Mouse (Mus musculus) liver, adult 2 months (tissue): ENCODE data around the gene Rpsa.

ENCODE experiments used
- CTCF ChIP-seq: fragments of 200-500 bp; IDR thresholded peaks from 2 replicates; pipeline ENCODE4 v1.5.1; 2011; ENCODE audit warnings: low read depth, low read length, control low read depth
- POLR2A ChIP-seq: fragments of 200-500 bp; IDR thresholded peaks from 2 replicates; pipeline ENCODE4 v1.6.1; 2011; ENCODE audit warnings: low read length, control low read depth; ENCODE audit not compliant: insufficient read depth; ENCODE audit errors: extremely low read depth

- no peak for TF ChIP-seq CTCF
- TF ChIP-seq POLR2A, result no peak
Measured at GRCm38 (mm10) chr9:120131784-120132288, 4.3 kb downstream of the Rpsa start.
